Mouse (Mus musculus) mouse embryonic stem cell (cell line): Measurements from ENCODE around the gene Lmo7.

Experiments
- in situ Hi-C, 2 experiments: fragments of 300-500 bp; cut with MboI; formaldehyde crosslinking; loops; 1 replicate in 1 of 2; 3 replicates in 1 of 2; pipeline ENCODE4 v1.14.3; 2019 to 2020; ENCODE audit warnings: low sequenced_read_pairs in 2 of 2, low pct_unique_long_range_greater_than_20kb in 1 of 2, mixed read lengths in 1 of 2; ENCODE audit not compliant: unreplicated experiment in 1 of 2

Lmo7 gene

DNA sequence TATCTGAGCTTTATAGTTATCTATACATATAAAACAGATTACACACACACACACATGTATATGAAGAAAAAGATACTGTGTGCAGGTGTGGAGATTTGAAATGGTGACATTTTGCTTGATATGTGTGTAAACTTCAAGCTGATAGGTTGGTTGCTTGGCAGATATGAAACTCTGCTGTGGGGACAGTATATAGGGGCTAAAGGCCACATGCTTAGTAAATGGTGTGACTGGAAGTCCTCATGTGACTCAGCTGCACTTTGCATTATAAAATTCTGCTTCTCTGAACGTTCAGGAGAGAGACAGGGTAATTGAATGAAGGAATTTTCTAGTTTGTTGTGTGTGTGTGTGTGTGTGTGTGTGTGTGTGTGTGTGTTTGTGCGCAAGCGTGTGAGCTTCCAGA lies 124.5 kb downstream of the Lmo7 start:
- in situ Hi-C loops, result no loop called here

DNA sequence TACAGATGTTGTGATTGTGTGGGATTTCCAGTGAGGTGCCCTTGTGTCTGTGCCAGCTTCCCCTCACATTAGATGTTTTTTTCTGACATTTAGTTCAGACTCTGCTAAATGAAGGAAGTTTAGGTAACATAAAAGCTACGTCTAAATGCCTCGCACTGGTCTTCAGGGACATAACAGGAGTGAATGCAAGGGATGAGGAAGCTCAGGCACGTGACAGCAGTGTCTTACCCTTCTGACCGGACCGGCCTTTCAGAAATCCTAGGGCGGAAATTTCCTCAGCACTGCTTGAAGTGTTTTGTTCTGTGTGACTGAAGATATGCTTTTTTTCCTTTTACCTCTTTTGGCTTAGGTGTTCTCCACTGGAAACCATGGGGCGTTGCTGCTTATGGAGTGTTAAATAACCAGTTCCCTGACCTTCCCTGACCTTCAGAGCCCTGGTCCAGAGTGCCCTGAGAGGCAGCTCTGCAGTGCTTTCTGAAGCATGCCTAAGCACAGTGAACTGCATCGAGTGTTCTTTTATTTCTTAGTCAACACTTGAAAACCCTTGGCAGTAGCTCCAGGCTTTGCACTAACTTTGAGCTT lies 129.6 kb downstream of the Lmo7 start:
- in situ Hi-C loops, result no loop called here

DNA sequence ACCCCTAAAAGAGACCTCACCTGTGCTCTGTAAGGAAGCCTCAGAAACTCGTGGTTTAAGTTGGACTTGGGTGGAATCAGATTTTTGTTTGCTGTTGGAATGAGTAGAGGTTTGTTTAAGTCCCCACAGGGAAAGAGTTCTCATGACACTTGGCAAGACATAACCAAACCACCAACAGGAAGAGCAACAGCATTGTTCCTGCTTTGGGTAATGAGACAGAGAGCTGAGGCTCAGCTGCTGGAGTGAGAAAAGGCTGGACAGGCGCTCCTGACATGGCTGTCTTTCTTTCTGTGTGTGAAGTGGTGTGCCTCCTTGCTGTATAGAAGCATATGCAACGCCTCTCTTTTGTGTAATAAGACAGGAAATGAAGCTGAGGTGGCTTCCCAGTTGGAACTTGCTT lies 132.3 kb downstream of the Lmo7 start:
- in situ Hi-C loops, result no loop called here

DNA sequence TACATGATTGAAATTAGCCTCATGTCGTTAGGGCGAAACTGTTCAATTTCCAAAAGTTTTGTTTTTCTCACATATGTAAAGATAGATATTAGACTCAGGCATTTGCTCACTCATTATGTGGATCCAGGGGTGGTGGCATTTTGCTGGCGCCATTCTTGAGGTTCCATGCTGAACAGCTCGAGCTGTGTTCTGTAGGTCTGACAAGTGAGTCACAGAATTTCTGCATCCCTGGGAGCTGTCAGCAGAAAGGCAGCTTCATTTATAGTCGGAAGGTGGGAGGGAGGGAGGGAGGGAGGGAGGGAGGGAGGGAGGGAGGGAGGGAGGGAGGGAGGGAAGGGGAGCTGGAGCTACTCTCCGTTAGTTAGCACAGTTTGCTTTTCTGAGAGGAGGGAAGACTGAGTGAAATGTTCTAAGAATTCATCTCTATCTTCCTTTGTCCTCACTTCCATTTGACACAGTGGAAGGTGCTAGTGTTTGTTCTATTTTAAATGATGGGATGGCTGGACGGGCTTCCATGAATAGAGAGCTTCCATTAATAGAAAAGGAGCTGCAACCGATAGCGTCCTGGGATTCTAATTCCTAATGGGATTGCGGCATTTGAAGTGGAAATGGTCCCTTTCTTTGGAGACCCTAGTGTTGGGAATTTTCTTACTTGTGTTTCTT lies 137.4 kb downstream of the Lmo7 start:
- in situ Hi-C loops, result no loop called here

DNA sequence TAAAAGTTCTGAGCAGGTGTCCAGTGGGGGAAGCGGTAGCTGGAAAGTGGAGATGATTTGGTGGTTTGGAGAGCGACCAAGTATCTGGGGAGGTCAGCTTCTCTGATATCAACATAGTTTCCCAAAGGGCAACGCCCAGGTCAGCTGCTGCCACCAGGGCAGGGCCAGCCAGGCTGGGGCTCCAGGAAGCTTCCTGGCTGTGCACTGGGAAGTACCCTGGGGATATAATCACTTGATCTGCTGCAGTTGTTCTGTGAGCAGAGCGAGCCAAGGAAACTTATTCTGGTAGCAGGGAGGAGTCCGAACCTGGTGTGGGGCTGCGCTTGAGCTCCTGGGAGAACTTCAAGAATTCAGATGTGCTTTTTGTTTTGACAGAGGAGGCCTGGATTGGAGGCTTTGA lies 139.4 kb downstream of the Lmo7 start:
- in situ Hi-C loops, result no loop called here

DNA sequence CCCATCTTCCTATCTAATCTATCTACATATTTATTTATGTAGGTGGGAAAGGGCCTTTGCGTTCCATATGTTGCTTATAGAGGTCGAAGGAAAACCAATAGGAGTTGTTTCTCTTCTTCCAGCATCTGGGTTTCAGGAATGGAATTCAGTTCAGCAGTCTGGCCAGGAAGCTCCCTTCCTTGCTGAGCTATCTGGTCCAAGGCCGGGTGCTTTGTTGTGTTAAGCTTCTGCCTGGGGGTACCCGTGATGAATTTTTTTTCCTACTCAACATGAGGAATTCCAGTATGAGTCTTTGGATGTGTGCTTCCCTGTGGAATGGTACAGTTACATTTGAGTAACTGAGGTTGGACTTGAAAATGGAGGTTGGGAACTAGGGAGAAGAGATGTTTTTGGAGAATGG lies 139.9 kb downstream of the Lmo7 start:
- in situ Hi-C loops, result no loop called here

DNA sequence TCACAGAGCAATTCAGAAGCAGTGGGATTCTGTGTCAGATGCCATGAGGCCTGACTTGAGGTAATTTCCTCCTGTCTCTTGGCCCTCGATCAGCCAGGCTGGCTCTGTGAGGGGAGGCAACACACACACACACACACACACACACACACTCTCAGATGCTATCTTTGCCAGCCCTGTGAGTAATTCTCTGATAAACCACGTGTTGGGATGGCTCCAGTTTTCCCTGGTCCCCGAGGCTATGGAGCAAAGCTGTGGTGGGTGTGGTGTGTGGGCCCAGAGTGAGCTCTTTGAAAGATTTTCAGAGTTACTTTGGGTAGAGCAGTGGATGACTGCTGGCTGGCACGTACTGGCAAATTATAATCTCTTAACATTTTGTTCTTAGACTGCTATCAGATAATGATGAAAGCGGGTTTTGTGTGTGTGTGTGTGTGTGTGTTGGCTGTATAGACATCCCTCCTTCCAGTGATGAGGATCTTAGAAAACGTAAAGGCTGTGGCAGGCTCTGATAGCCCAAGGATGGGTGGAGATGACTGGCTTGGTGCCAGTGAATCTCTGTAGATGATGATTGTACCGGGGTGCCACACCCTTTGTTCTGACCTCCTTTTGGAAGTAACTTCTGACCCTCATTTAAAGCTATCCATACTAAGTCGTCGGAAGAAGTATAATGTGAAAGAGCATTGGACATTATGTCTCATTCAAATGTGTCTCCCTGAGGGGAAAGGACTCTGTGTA lies 140.6 kb downstream of the Lmo7 start:
- in situ Hi-C loops, result no loop called here

DNA sequence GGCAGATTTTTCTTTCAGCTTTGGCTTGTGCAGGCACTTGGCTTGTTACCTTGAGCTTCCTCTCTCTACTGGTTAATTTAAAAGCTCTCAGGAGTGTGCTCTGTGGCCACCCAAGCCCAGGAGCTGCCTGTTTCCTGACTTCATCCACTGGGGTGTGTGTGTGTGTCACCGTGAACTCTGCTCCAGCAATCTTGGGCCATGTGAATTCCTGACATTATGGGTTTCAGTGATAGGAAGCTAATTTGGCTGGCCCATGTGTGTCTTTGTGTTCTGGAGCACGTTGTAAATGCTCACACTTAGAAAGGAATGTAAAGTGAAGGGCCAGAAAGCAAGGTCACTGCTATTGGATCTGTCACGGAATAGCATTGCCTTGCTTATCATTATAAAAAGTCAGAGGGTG lies 143.1 kb downstream of the Lmo7 start:
- in situ Hi-C loops, result no loop called here

DNA sequence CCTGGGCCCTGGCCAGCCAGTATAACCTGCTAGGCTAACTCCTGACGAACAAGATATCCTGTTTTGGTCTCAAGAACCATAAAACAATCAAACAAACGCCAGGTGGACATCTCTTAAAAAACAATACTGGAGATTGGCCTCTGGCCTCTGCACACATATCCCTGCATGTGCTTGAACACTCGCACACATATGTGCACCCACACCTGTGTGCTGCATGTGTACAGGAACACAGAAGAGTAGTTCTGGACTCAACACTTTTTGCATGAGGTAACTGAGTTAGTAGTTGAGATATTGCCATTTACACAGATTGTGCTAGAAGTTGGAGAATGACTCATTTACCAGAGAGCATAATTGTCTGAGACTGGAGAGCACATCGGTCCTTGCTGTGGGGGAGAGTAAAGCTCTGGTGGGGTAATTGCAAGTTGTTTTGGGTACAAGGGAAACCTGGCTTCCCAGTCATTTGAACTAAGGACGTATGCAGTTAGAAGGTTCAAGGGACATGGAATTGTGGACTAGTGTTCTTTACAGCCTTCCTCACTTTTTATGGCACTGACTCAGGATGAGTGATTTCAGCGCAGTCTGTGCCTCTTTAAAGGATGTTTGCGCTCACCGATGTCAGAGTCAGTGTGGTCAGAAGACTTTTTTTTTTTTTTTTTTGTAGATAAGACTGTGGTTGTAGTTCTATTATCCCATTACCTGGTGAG lies 148.7 kb downstream of the Lmo7 start:
- in situ Hi-C loops, result no loop called here

DNA sequence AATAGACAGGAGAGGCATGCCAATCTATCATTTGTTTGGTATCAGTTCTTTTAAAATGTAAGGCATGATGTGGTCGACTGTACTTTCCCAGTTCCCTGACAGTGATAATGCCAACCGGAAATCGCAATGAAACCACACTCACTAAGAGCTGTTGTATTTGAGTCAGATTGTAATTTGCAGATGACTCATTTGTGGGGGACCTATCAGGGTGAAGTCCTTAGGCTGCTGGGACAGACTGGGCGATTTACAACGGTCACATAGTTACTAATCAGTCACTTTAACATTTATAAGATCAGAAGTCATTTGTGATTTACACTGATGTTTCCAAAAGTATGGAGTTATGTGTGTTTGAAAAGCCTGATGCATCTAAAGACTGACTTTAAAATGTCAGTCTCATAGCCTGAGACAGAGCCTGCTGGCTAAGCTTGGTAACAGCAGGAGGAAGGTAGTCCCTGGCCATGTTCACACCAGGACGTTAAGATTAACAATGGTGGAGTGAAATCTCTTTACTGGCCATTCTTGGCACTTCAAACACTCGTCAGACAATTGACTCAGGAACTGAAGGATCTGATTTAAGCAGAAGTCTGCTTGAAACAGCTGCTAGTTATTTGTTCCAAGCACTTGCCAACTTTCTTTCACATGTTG lies 149.4 kb downstream of the Lmo7 start:
- in situ Hi-C loops, result no loop called here

DNA sequence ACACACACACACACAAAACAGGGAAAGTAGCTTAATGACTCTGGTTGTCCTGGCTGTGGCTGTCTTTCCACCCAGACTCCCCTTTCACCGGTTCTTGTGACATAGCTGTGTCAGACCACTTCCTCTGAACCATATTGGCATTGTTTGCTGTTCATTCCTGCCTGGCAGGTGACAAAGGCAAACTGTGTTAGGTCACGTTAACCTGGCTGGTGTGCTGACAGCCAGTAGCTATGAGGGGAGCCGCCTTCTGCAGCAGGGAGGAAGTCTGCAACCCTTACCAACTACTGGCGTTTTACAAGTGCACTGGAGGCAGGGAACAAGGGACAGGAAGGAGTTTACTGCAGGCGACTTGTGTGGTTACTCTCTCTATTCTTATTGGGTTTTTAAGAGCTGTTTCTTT lies 153.2 kb downstream of the Lmo7 start:
- in situ Hi-C loops, result no loop called here

DNA sequence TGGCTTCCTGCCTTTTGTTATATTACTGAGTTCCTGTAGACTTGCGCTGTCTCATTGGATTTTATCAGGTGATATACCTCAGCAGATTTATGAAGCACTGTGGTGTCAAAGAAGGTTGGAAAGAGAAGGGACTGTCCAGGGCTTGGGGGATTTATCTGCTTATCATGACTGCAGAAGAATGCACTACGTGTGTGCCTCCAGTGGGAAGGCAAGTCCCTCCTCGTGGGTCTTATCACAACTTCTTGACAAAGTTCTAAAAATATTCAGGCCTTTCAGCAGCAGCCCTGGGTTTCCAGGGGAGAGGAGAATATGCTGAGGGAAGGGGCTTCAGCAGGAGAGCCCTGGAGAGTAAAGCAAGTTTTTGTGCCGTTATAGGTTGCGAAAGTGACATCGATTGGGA lies 154.0 kb downstream of the Lmo7 start:
- in situ Hi-C loops, result no loop called here

DNA sequence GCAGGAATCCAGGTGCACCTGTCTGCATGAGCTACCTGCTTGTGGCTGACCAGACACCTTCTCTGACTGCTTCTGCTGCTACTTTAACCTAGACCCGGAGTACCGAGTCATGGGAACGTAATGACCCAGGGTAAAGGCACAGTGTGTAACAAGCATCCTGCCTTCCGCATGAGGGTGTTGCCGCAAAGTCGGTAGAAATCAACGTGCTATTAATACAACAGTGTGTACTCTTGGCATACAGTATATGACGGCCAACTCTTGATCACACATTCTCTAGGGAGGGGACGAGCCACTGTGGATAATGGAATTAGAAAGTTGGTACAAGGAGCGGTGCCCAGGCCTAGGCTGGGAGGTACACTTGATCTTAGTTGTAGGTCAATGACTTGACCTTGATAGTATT lies 156.6 kb downstream of the Lmo7 start:
- in situ Hi-C loops, result no loop called here

DNA sequence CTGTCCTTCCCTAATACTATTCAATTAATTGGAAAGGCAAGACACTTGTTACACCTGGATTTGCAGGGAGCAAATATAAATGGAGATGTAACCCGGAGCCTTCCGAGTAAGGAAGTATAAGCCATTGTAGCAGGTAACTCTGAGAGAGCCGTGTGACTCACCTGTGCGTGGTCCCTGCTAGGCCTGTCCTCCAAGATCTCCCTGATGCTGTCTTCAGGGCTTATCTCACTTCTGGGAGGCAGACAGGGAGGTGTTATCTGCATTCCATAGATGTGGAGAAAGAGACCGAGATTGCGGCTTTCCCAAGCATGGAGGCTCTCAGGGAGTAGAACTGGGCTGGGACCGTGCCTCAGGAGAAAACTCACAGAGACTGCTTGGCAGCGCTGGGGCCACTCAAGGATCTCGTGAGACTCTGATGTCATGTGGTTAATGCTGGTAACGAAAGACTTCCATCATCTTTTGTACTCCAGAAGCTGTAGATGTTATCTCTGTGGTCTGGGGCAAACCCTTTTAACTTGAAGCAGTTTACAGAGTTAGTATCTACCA lies 162.2 kb downstream of the Lmo7 start:
- in situ Hi-C loops, result no loop called here

DNA sequence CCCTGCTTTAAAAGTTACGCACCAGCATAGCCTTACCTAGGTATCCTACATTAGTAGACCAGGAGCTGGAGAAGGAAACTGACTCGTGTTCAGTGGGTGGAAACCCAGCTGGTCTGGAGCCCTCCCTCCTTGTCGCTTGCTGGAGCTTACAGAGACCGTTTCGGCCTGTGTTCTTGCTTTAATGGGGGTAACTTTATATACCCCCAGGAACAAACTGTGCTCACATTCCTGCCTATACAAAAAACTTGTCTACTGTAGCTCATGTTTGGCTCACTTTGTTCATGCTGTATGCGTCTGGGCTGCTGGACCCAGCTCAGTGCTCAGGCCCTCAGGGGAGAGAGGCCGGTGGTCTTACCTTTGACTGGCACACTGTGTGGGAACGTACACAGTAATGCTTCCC lies 162.7 kb downstream of the Lmo7 start:
- in situ Hi-C loops, result no loop called here

DNA sequence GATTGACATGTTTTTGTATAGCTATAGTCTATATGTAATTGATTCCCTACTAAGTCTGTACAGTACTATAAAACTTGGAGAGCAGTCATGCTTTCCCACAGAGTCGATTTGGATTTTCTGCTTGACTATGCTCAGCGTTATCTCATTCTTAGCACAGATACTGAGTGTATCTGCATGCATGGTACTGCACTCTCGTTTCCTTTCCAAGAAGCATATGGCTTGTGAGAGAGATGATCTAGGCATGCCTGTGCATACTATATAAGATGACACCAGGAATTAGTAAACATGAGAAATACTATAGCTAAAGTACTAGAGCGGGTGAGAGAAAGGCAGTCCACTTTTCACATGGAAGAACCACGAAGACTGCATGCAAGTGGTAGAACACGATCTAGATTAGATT lies 163.5 kb downstream of the Lmo7 start:
- in situ Hi-C loops, result no loop called here

DNA sequence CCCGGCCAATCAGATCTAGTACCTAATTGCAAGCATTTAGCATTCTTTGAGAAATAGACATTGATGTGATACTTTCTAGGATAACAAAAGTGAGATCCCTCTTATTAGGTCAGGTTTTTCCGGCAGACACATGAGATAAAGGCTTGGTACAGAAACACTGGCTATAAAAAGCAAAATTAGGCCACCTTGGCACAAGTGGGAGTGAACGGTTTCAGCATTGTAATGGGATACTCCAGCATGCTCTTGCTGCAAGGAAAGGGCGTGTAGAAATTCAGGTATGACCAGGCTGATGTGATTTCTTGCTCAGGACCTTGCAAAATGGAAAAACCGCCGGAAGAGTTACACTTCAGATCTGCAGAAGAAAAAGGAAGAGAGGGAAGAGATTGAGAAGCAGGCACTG lies 168.5 kb downstream of the Lmo7 start:
- in situ Hi-C loops, result no loop called here

DNA sequence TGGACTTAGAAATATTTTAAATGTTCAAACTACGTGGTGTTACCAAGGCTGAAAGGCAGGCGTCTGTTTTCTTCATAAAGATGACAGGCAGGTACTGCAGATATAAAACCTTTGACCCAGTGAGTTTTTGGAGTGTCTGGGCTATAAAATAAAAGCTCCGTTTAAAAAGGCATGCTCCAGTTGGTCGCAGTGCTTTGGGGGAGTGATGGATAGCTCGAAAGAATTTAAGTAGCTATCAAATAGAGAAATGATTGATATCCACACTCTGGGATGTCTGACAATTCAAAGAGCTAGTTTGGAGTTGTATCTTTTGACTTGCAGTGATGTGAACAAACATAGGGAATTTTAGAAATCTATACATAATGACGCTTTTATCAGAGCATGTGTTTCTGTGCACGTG lies 171.7 kb downstream of the Lmo7 start:
- in situ Hi-C loops, result no loop called here

DNA sequence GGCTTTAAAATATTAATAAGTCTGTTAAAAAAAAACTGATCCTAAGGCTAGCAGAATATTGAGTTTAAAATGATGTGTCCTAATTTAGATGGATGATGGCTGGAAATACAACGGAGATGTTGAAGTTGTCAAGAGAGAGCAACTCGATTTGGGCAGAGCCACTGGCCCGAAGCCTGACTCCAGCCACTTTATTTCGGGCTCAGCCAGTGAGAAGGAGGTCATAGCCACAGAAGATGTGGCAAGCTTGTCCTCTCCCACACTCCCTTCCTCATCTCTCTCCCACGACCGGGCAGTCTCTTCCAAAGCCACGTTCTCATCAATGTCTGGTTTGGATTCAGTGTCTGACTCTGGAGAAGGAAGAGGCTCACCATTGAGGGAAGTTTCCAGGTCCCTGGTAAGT lies 172.2 kb downstream of the Lmo7 start:
- in situ Hi-C loops, result no loop called here
